Mouse (Mus musculus) midbrain, postnatal 0 days (tissue): ENCODE results near the gene Ube2z. TPM values are rescaled to one million over a fixed set of nuclear protein-coding genes. Genes with fewer than 3 reads are reported as not detected.

Source experiments
- ATAC-seq: fragments of 200-750 bp; cut with Nextera tagmentation; 2 replicates; pipeline ENCODE4 v1.8.0; 2017; ENCODE audit warnings: moderate number of reproducible peaks, mild to moderate bottlenecking, moderate TSS enrichment, moderate library complexity; ENCODE audit not compliant: low FRiP score
- DNase-seq: peaks from one replicate; pipeline ENCODE4 v3.0.0-alpha.2; 2015; ENCODE audit warnings: low spot score
- H3K27ac ChIP-seq: fragments of 300-500 bp; sonication (generic); 2 replicates; pipeline ENCODE4 v1.5.1; 2014; ENCODE audit warnings: low read depth, mild to moderate bottlenecking, low read length, mixed read lengths
- H3K27me3 ChIP-seq: fragments of 300-500 bp; sonication (generic); 2 replicates; pipeline ENCODE4 v1.6.1; 2014; ENCODE audit warnings: low read length, control low read depth, mixed read lengths; ENCODE audit not compliant: insufficient read depth
- H3K36me3 ChIP-seq: fragments of 300-500 bp; sonication (generic); 2 replicates; pipeline ENCODE4 v1.6.1; 2014; ENCODE audit warnings: low read length, control low read depth, mixed read lengths; ENCODE audit not compliant: insufficient read depth
- H3K4me1 ChIP-seq: fragments of 300-500 bp; sonication (generic); 2 replicates; pipeline ENCODE4 v1.6.1; 2014; ENCODE audit warnings: mild to moderate bottlenecking, control low read depth, antibody characterized with exemption, low read length, mixed read lengths; ENCODE audit not compliant: insufficient read depth
- H3K4me2 ChIP-seq: fragments of 300-500 bp; sonication (generic); 2 replicates; pipeline ENCODE4 v1.6.1; 2014; ENCODE audit warnings: low read depth, mild to moderate bottlenecking, low read length, mixed read lengths; ENCODE audit not compliant: poor library complexity, severe bottlenecking
- H3K4me3 ChIP-seq: fragments of 300-500 bp; sonication (generic); 2 replicates; pipeline ENCODE4 v1.5.1; 2014; ENCODE audit warnings: low read depth, mild to moderate bottlenecking, low read length, moderate library complexity
- H3K9ac ChIP-seq: fragments of 300-500 bp; sonication (generic); replicated peaks from 2 replicates; pipeline ENCODE4 v1.6.1; 2014; ENCODE audit warnings: mild to moderate bottlenecking, low read length, moderate library complexity, mixed read lengths; ENCODE audit not compliant: poor library complexity, severe bottlenecking
- H3K9me3 ChIP-seq: fragments of 300-500 bp; sonication (generic); 2 replicates; pipeline ENCODE4 v1.6.1; 2016; ENCODE audit warnings: low read length, control low read depth
- CTCF ChIP-seq: IDR thresholded peaks from 2 replicates; pipeline ENCODE4 v1.5.1; 2016; ENCODE audit warnings: antibody characterized with exemption, mild to moderate bottlenecking
- WGBS: fragments of 180-500 bp; shearing (Covaris S2); extraction: QIAGEN DNeasy Blood & Tissue Kit; methylation state at CpG from one replicate; pipeline ENCODE4 v1.1.7; 2014; 5-methylcytosine and 5-hydroxymethylcytosine counted together
- polyA plus RNA-seq: library from polyadenylated mRNA; unstranded; fragments of >200 nt; fragmentation: Nextera tagmentation; extraction: Ambion mirVana; gene quantifications from 2 replicates; pipeline ENCODE4 v1.2.1, GENCODE M21; 2015
- total RNA-seq: library from RNA; depleted of rRNA; stranded (reverse); fragments of >200 nt; gene quantifications from 2 replicates; pipeline ENCODE4 v1.2.3, GENCODE M21; 2014; rRNA removed

Gene Ube2z
- total and polyA plus RNA-seq, 2 experiments from 2014 or later, result 36.0 to 62.2 TPM

DNA sequence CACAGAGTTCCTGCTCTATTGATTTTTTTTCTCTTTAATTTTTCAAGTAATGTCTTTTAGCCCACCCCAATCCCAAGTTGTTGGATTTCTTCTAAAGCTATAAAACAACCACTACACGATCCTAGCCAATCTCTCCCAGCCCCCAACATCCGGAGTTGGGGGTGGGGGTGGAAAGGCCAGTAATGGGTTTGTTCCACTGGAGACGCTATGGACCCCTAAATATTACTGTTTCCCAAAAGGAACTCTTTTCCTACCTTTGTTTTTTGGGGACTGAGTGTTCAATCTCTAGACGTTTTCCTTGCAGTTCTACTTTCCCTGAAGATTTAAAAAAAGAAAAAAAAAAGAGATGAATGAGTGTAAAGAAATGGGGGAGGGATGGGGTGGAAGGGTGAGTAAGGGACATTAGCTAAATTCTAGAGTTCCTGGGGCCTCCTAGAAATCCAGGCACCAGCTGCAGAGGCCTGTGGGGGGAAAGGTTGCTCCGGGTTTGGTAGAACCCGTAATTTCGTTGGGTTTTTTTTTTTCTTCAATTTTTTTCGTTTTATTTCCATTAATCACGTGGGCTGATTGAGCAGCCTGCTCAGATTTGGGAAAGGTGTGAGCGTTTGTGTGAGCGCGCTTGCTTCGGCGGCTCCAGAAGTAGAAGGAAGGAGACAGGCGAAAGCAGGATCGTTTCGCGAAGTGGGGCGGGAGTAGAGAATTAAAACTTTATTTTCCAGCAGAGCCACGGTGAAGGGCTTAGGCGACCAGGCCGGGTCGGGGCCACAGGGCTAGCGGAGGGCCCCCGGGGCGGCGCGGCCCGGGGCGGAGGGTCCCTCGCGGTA, 61.0 kb downstream of the Ube2z start:
- 2% methylated on average over 32 of the region's 32 CpGs for whole genome bisulfite sequencing
- H3K9ac ChIP-seq, result peak overlapping the region; percentile 45
- DNase-seq (peak; percentile 28), ATAC-seq (no peak)
- H3K4me2 ChIP-seq, result peak overlapping the region; percentile 75
- peak overlapping the region; percentile 49 for H3K4me3 ChIP-seq
- H3K9me3 ChIP-seq, result no peaks in the 10 kb centered on the region
- no peak for TF ChIP-seq CTCF
- H3K36me3 ChIP-seq, result no peaks in the 10 kb centered on the region
- H3K27me3 ChIP-seq, result no peaks in the 10 kb centered on the region
- no peaks in the 10 kb centered on the region; the same call in 1 of the 2 replicates for H3K4me1 ChIP-seq
- H3K27ac ChIP-seq, result no peak overlapping the region

DNA sequence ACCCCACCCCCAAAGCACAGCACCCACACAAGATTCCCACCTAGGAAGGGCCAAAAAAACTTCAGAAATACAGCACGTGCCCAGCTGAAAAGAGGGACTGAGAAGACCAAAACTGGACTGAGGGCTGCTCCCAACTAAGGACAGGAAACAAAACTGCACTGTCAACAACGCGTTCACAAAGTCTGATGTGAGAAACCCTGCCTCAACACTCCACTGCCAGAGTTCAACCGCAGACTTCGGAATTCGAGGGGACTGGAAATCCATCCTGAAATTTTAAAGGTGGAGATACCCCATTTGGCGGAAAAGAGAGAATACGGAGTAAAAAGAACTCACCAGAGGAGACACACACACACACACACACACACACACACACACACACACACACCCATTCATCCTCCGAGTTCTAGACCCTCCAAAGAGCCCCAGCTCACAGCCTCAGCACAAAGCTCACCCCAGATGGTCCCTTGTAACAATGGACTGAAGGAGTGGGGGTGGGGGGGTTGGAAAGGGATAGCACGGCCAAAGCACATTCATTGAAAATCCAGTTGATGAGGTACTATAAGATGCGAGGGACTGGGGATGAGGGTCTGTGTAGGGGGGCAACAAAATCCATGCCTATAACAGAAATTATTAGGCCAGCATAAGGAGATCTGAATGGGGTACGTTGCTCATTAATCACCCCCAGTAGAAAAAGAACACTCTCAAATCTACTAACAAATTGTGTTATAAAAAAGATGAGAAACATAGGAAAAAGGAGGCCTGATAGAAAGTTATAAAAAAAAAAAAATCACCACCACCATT, 61.9 kb downstream of the Ube2z start:
- H3K4me2 ChIP-seq, result peak overlapping the region; percentile 22
- DNase-seq (peak; percentile 19), ATAC-seq (no peak)
- no peaks in the 10 kb centered on the region for H3K36me3 ChIP-seq
- no peaks in the 10 kb centered on the region for H3K9me3 ChIP-seq
- H3K27ac ChIP-seq, result no peak overlapping the region
- 12% methylated on average over 12 of the region's 12 CpGs for WGBS
- TF ChIP-seq CTCF, result no peak
- H3K27me3 ChIP-seq, result no peaks in the 10 kb centered on the region
- H3K9ac ChIP-seq, result no peak overlapping the region
- H3K4me1 ChIP-seq, result no peaks in the 10 kb centered on the region; the same call in 1 of the 2 replicates
- no peak overlapping the region for H3K4me3 ChIP-seq

Other genes with a start within 250 kb of the Ube2z start
- gene Phospho1, start 240.9 kb downstream of the Ube2z start, total RNA-seq, result 0.85 and 2.1 TPM in 2 replicates
- gene Phospho1, start 240.9 kb downstream of the Ube2z start, polyA plus RNA-seq, result not detected in 2 replicates
- 2.9 and 3.3 TPM in 2 replicates for gene Gngt2, start 228.2 kb downstream of the Ube2z start, total RNA-seq
- 2.4 TPM in 2 replicates for gene Gngt2, start 228.2 kb downstream of the Ube2z start, polyA plus RNA-seq
- 1.0 and 1.1 TPM in 2 replicates for gene Abi3, start 222.9 kb downstream of the Ube2z start, total RNA-seq
- gene Abi3, start 222.9 kb downstream of the Ube2z start, polyA plus RNA-seq, result 1.5 TPM in 2 replicates
- gene B4galnt2, start 150.5 kb downstream of the Ube2z start, total RNA-seq, result not detected in 2 replicates
- not detected in 2 replicates for gene B4galnt2, start 150.5 kb downstream of the Ube2z start, polyA plus RNA-seq
- 2.2 and 3.2 TPM in 2 replicates for gene Igf2bp1, start 59.4 kb downstream of the Ube2z start, total RNA-seq
- 1.2 and 1.3 TPM in 2 replicates for gene Igf2bp1, start 59.4 kb downstream of the Ube2z start, polyA plus RNA-seq
- not detected in 2 replicates for gene Gip, start 40.8 kb downstream of the Ube2z start, total RNA-seq
- not detected in 2 replicates for gene Gip, start 40.8 kb downstream of the Ube2z start, polyA plus RNA-seq
- gene Snf8, start 30.5 kb downstream of the Ube2z start, total RNA-seq, result 23.2 and 38.6 TPM in 2 replicates
- 114 TPM in 2 replicates for gene Snf8, start 30.5 kb downstream of the Ube2z start, polyA plus RNA-seq
- 469 and 710 TPM in 2 replicates for gene Atp5g1, start 10.3 kb upstream of the Ube2z start, total RNA-seq
- gene Atp5g1, start 10.3 kb upstream of the Ube2z start, polyA plus RNA-seq, result 984 and 1,088 TPM in 2 replicates
- not detected in 2 replicates for gene Calcoco2, start 46.6 kb upstream of the Ube2z start, total RNA-seq
- gene Calcoco2, start 46.6 kb upstream of the Ube2z start, polyA plus RNA-seq, result not detected in 2 replicates
- gene Ttll6, start 68.4 kb upstream of the Ube2z start, total RNA-seq, result 0.16 and 0.38 TPM in 2 replicates
- gene Ttll6, start 68.4 kb upstream of the Ube2z start, polyA plus RNA-seq, result 0.16 and 0.39 TPM in 2 replicates
- gene Hoxb13, start 128.9 kb upstream of the Ube2z start, total RNA-seq, result not detected in 2 replicates
- not detected in 2 replicates for gene Hoxb13, start 128.9 kb upstream of the Ube2z start, polyA plus RNA-seq
- not detected in 2 replicates for gene Hoxb9, start 206.1 kb upstream of the Ube2z start, total RNA-seq
- not detected in 2 replicates for gene Hoxb9, start 206.1 kb upstream of the Ube2z start, polyA plus RNA-seq
- 3.4 TPM in 1 of 2 replicates, not detected in the other for gene Hoxb8, start 216.5 kb upstream of the Ube2z start, total RNA-seq
- not detected in 2 replicates for gene Hoxb8, start 216.5 kb upstream of the Ube2z start, polyA plus RNA-seq
- gene Hoxb7, start 221.2 kb upstream of the Ube2z start, total RNA-seq, result 0.19 TPM in 1 of 2 replicates, not detected in the other
- gene Hoxb7, start 221.2 kb upstream of the Ube2z start, polyA plus RNA-seq, result not detected in 2 replicates
- gene Hoxb6, start 227.1 kb upstream of the Ube2z start, total RNA-seq, result 0.22 TPM in 1 of 2 replicates, not detected in the other
- not detected in 2 replicates for gene Hoxb6, start 227.1 kb upstream of the Ube2z start, polyA plus RNA-seq
- gene Hoxb5, start 237.9 kb upstream of the Ube2z start, total RNA-seq, result 1.5 TPM in 1 of 2 replicates, not detected in the other
- not detected in 2 replicates for gene Hoxb5, start 237.9 kb upstream of the Ube2z start, polyA plus RNA-seq